Mouse (Mus musculus) midbrain, embryonic 10.5 days (tissue): ENCODE results near the gene Pigr. TPM values are rescaled to one million over a fixed set of nuclear protein-coding genes. Genes with fewer than 3 reads are reported as not detected.

Experiments
- DNase-seq: peaks from one replicate; pipeline ENCODE4 v3.0.0-alpha.2; 2017; ENCODE audit warnings: low spot score
- H3K27ac ChIP-seq: fragments of 300-500 bp; sonication (generic); replicated peaks from 2 replicates; pipeline ENCODE4 v1.5.1; 2016; ENCODE audit warnings: mild to moderate bottlenecking
- H3K27me3 ChIP-seq: fragments of 300-500 bp; sonication (generic); 2 replicates; pipeline ENCODE4 v1.6.1; 2016; ENCODE audit warnings: low read depth, mild to moderate bottlenecking; ENCODE audit not compliant: poor library complexity, severe bottlenecking
- H3K36me3 ChIP-seq: fragments of 300-500 bp; sonication (generic); 2 replicates; pipeline ENCODE4 v1.6.1; 2016; ENCODE audit warnings: mild to moderate bottlenecking, moderate library complexity
- H3K4me1 ChIP-seq: fragments of 300-500 bp; sonication (generic); 2 replicates; pipeline ENCODE4 v1.6.1; 2016
- H3K4me3 ChIP-seq: fragments of 300-500 bp; sonication (generic); 2 replicates; pipeline ENCODE4 v1.5.1; 2016; ENCODE audit warnings: mild to moderate bottlenecking, moderate library complexity
- H3K9me3 ChIP-seq: fragments of 300-500 bp; sonication (generic); replicated peaks from 2 replicates; pipeline ENCODE4 v1.6.1; 2016; ENCODE audit warnings: mild to moderate bottlenecking
- WGBS: fragments of 180-500 bp; shearing (Covaris S2); methylation state at CpG from one replicate; pipeline ENCODE4 v1.1.7; 2016; 5-methylcytosine and 5-hydroxymethylcytosine counted together
- polyA plus RNA-seq: library from polyadenylated mRNA; unstranded; fragments of >200 nt; fragmentation: Nextera tagmentation; extraction: Ambion mirVana; gene quantifications from 2 replicates; pipeline ENCODE4 v1.2.1, GENCODE M21; 2016

Pigr gene
- polyA plus RNA-seq, 1 experiment from 2014 or later: not detected

DNA sequence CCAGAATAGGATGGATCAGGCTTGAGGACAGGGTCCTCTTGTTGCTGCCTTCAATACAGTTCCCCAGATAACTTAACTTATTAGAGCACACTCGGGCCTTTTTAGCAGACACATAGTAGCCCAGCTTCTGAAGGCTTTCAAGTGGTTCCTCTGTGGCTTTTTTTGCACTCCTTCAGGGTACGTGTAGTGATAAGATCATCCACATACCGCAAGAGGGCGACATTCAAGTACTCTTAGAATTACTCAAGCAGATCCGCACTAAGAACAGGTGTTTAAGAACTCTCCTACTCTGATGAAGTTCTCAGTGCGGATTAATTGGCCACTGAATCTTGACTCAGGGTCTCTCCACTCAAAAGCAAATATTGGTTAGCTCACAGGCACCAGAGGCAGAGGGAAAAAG lies 11.8 kb downstream of the Pigr start:
- Histone ChIP-seq H3K27me3 (no peaks in the 10 kb centered on the region), H3K4me3 (no peak overlapping the region), H3K4me1 (no peaks in the 10 kb centered on the region), H3K9me3 (no peaks in the 10 kb centered on the region), H3K27ac (no peak overlapping the region), H3K36me3 (no peaks in the 10 kb centered on the region)
- DNase-seq: no peak
- WGBS: 61% methylated on average over 6 of the region's 6 CpGs

DNA sequence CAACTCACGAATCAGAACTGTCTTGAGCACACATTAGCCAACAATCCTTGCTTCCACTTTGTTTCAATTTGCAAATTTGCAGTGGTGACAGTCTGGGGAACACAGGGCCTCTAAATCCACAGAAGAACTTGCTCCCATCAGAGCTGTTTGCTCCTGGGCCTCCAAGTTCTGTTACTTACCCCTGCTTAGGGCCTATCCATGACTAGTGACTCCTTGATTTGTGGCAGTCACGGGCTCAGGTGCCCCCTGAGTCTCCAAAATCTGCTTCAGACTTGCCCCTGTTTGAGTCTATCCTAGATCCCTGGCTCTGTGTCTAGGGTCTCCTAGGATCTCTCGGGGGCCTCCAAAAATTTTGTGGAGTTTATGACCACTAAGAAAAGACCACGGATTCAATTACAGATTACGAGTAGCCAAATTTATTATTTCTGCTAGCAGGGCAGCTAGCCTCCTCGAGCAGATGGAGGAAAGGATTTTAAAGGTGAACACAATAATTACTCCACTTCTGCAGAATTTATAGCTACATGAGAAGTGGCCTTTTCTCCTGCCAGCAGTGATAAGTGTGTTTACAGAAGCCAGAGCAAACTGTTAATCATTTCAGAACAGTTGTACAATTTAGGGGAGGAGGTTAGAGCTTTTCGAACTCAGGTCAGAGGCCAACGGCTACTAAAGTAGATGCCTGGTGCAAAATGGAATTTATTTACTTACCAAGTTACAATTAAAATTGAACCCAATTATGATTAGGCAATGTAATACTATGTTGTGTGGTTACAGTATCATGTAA lies 14.3 kb downstream of the Pigr start:
- no peaks in the 10 kb centered on the region for H3K27me3 ChIP-seq
- H3K27ac ChIP-seq: no peak overlapping the region
- no peaks in the 10 kb centered on the region for H3K36me3 ChIP-seq
- 85% methylated on average over 8 of the region's 8 CpGs for WGBS
- no peak overlapping the region for H3K4me3 ChIP-seq
- no peaks in the 10 kb centered on the region for H3K9me3 ChIP-seq
- no peaks in the 10 kb centered on the region for H3K4me1 ChIP-seq
- DNase-seq: no peak

DNA sequence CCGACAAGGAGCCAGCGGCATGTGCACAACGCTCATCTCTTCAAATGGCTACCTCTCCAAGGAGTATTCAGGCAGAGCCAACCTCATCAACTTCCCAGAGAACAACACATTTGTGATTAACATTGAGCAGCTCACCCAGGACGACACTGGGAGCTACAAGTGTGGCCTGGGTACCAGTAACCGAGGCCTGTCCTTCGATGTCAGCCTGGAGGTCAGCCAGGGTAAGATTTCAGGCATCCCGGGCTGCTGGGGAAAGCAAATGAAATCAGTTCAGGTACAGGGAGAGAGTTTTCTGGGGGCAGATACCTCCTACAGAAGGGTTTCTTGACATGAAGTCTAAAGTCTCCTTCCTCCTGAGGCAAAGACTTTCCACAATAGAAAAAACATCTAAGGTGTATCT lies 15.1 kb downstream of the Pigr start:
- H3K36me3 ChIP-seq: no peaks in the 10 kb centered on the region

DNA sequence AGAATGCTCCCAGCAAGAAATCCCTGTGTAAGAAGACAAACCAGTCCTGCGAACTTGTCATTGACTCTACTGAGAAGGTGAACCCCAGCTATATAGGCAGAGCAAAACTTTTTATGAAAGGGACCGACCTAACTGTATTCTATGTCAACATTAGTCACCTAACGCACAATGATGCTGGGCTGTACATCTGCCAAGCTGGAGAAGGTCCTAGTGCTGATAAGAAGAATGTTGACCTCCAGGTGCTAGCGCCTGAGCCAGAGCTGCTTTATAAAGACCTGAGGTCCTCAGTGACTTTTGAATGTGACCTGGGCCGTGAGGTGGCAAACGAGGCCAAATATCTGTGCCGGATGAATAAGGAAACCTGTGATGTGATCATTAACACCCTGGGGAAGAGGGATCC lies 18.0 kb downstream of the Pigr start:
- no peak for DNase-seq
- no peak overlapping the region for H3K4me3 ChIP-seq
- H3K4me1 ChIP-seq: no peaks in the 10 kb centered on the region
- no peaks in the 10 kb centered on the region for H3K9me3 ChIP-seq
- H3K36me3 ChIP-seq: no peaks in the 10 kb centered on the region
- H3K27me3 ChIP-seq: no peaks in the 10 kb centered on the region
- WGBS: 88% methylated on average over 7 of the region's 7 CpGs
- no peak overlapping the region for H3K27ac ChIP-seq

More for the DNA sequence above, 15.1 kb downstream of the Pigr start:
- Histone ChIP-seq H3K9me3 (no peaks in the 10 kb centered on the region), H3K4me3 (no peak overlapping the region), H3K4me1 (no peaks in the 10 kb centered on the region), H3K27me3 (no peaks in the 10 kb centered on the region), H3K27ac (no peak overlapping the region)
- 96% methylated on average over 7 of the region's 7 CpGs for WGBS
- DNase-seq: no peak

DNA sequence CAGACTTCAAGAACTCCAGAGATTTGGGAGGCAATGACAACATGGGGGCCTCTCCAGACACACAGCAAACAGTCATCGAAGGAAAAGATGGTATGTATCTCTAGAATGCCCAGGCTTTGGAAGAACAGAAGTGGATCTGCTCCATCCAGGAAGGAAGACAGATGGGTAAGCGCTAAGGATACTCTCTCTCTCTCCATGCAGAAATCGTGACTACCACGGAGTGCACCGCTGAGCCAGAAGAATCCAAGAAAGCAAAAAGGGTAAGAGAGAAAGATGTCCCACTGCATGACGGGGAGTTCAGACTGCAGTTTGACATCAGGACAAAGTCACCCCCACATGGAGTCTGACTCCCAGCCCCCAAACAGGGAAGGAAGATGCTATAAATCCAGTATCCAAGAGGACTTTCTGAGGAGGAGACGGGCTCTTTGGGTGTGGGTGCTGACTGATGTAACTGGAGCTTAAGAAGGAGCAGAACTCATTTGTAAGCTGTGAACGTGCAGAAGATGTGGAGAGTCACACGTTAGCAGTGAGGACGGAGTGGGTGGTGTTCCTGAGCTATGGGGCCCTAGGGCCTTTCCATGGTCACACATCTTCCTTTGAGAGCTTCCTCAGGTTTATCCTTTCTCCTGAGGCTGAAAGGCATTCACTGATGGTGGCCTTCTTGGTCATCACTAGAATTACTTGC lies 23.2 kb downstream of the Pigr start:
- H3K4me1 ChIP-seq: peaks cover 7% of the 10 kb centered on the region
- H3K36me3 ChIP-seq: no peaks in the 10 kb centered on the region
- H3K4me3 ChIP-seq: no peak overlapping the region
- 91% methylated on average over 10 of the region's 10 CpGs for WGBS
- H3K27me3 ChIP-seq: no peaks in the 10 kb centered on the region
- H3K27ac ChIP-seq: no peak overlapping the region
- DNase-seq: no peak
- H3K9me3 ChIP-seq: no peaks in the 10 kb centered on the region

DNA sequence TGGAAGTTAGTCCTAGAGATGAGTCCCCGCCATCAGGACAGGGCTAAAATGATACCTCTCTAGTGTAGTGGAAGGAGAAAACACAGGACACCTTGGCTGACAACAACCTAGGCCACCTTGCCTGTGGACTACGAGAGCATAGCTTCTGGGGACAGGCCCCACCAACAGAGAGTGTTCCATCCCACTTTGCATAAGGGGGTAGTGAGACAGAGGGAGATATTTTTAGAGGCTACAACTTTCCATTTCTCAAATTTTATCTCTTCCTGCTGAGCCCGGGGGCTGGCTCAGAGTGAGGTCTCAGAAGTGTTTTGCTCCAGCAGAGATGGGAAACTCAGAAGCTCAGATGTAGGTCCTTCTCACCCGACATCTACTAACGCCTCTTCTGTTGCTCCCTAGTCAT lies 23.9 kb downstream of the Pigr start:
- WGBS: 89% methylated on average over 5 of the region's 5 CpGs

DNA sequence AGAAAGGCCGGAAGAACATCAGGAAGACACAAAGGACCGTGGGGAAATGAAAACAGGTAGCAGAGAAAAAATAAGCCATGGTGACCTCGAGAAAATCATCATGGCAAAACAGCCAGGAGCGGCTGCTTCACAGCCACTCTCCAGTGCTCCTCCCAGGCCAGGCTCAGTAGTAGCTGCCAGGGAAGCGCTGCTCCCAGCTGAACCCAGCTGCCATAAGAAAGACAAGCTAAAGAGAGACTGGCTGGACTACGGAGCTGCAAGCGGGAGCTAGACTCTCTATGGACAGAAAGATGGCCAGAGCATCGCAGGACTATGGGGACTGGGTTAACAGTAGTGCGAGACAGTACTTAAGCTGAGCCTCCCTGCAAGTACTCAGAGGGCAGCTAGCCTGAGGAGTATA lies 28.3 kb downstream of the Pigr start:
- 86% methylated on average over 9 of the region's 9 CpGs for WGBS
- H3K9me3 ChIP-seq: no peaks in the 10 kb centered on the region
- H3K4me1 ChIP-seq: peaks cover 11% of the 10 kb centered on the region
- H3K36me3 ChIP-seq: no peaks in the 10 kb centered on the region
- H3K27ac ChIP-seq: peak overlapping the region; percentile 64
- H3K27me3 ChIP-seq: no peaks in the 10 kb centered on the region
- DNase-seq: no peak
- H3K4me3 ChIP-seq: no peak overlapping the region

More for the DNA sequence above, 23.9 kb downstream of the Pigr start:
- no peak overlapping the region for H3K4me3 ChIP-seq
- no peak for DNase-seq
- H3K4me1 ChIP-seq: peaks cover 11% of the 10 kb centered on the region
- H3K27ac ChIP-seq: no peak overlapping the region
- H3K36me3 ChIP-seq: no peaks in the 10 kb centered on the region
- no peaks in the 10 kb centered on the region for H3K27me3 ChIP-seq
- no peaks in the 10 kb centered on the region for H3K9me3 ChIP-seq

DNA sequence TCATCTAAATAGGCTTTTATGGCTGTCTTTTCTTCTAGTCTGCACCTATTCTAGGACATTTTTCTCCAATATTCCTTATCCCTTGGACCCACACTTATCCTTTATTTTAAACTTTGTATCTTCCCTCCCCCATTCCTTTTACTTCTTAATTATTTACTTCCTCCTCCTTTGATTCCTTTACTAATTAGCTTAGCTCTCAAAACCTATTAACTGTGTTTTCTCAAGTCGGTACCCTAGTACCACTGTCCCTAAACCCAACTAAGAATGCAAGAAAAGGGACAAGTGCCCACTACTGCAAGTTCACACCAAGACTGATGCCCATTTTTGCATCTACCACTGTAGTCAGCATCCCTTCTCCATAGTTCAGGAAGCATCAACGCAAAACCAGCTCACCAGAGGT lies 29.2 kb downstream of the Pigr start:
- Histone ChIP-seq H3K4me1 (peaks cover 11% of the 10 kb centered on the region), H3K9me3 (no peaks in the 10 kb centered on the region), H3K27ac (no peak overlapping the region), H3K4me3 (no peak overlapping the region), H3K36me3 (no peaks in the 10 kb centered on the region), H3K27me3 (no peaks in the 10 kb centered on the region)
- no peak for DNase-seq
- 75% methylated on average over 2 of the region's 2 CpGs for WGBS

DNA sequence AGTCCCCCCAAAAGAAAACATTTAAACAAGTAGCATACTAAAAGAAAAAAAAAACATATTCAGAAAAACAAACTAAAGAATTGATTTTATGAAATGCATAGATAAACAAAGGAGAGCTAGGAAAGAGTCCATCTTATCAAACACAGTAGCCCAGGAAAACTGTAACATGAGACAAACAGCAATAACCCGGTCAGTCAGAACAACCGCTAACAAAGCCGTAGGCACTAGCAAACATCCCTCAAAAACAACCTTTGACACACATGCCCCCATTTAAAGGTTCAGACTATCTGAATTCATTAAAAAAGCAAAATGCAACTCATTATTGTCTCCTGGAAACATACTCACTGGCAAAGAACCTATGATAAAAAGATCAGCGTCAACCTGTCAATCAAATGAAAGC lies 31.0 kb downstream of the Pigr start:
- Histone ChIP-seq H3K36me3 (no peaks in the 10 kb centered on the region), H3K4me1 (peaks cover 11% of the 10 kb centered on the region), H3K4me3 (no peak overlapping the region), H3K27ac (no peak overlapping the region), H3K9me3 (no peaks in the 10 kb centered on the region), H3K27me3 (no peaks in the 10 kb centered on the region)
- 93% methylated on average over 4 of the region's 4 CpGs for WGBS
- DNase-seq: no peak

DNA sequence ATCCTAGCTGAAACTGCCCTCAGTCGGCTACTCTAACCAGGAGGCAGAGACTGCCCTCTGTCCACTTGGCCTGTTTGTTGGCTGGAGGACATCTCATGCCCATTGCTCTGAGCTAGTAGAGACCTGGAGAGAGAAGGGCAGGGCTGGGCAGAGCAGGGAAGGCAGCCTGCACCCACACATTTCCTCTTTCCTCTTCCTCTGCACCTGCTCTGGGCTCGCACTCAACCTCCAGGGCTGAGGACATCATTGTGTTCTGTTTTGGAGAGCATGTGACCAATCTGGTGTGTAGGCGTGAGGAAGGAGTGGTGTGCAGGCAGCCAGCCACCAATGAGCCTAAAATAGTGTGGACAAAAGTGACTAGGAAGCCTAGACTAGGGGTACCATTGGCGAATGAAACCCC lies 37.8 kb downstream of the Pigr start:
- Histone ChIP-seq H3K4me3 (no peak overlapping the region), H3K36me3 (no peaks in the 10 kb centered on the region), H3K4me1 (no peaks in the 10 kb centered on the region), H3K27ac (no peak overlapping the region), H3K27me3 (no peaks in the 10 kb centered on the region), H3K9me3 (no peaks in the 10 kb centered on the region)
- WGBS: 89% methylated on average over 4 of the region's 4 CpGs
- DNase-seq: no peak

DNA sequence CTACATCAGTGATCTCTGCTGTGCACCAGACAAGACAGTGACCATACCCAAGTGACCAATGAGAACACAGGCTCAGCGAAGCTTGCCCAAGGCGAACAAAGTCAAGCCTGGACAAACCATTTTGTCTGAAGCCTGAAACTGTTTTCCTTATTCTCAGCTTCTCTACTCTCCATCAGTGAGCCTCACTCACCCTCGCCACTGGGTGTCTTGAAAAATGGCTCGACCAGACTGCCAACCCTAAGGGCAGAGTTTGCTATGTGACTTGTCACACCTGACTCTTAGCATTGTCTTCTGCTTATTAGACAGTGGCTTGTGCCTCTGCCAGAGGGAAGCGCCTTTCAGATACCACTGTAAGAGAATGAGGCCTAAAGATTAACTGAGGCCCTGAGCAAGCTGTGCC lies 38.3 kb downstream of the Pigr start:
- no peaks in the 10 kb centered on the region for H3K9me3 ChIP-seq
- no peaks in the 10 kb centered on the region for H3K36me3 ChIP-seq
- 87% methylated on average over 5 of the region's 5 CpGs for WGBS
- H3K4me1 ChIP-seq: no peaks in the 10 kb centered on the region
- no peak overlapping the region for H3K27ac ChIP-seq
- DNase-seq: no peak
- no peaks in the 10 kb centered on the region for H3K27me3 ChIP-seq
- H3K4me3 ChIP-seq: no peak overlapping the region

DNA sequence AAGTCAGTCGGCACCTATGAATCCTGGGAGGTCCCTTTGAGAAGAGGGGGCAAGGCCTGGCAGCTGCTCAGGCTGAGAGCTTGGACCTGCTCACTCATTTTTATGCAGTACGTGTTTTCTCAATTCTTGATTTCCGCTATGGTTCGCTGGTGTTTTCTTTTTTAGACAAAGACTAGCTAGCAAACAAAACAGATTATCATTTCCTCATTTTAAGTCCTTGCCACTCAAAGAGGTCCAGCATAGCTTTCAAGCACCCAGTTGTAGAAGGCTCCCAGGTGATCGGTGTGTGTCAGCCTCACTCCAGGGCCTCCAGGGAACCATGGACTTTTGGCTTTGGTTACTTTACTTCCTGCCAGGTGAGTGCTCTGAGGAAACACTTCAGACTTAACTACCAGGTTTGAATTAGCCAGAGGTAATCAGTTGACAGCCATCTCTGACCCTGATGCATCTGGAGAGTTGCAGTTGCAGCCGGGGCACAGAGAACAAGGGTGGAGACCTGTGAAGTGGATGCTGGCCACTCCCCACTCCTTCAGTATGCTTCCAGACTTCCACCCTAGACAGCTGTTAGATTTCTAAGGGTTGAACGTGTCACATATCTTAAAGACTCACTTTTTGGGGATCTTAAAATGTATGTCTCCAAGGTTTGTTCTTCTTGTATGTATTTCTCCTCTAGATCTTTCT lies 39.2 kb downstream of the Pigr start, which contains the start of gene Fcmr:
Gene Fcmr, plus strand, starts transcription at position 129 of the 681 bp plus-strand sequence.
- no peaks in the 10 kb centered on the region for H3K27me3 ChIP-seq
- 80% methylated on average over 7 of the region's 7 CpGs for WGBS
- H3K4me1 ChIP-seq: no peaks in the 10 kb centered on the region
- H3K9me3 ChIP-seq: no peaks in the 10 kb centered on the region
- no peak for DNase-seq
- H3K36me3 ChIP-seq: no peaks in the 10 kb centered on the region
- no peak within 1 kb of the TSS for H3K27ac ChIP-seq
- H3K4me3 ChIP-seq: no peak within 1 kb of the TSS

DNA sequence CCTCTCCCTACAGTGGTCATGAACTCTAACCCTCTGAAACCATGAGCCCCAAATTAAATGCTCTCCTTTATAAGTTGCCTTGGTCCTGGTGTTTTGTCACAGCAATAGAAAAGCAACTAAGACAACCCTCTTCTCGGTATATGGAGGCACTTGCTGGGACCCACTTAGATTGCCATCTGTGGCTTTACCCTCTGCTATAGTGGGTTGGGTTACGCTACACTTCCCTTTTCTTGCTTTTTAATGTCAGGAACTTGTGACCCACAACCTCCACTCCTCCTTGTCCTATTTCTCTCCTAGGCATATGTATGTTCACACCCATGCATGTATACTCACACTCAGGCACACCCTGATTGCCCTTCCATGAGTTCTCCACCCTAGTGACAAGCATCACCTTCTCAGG lies 46.4 kb downstream of the Pigr start:
- Histone ChIP-seq H3K36me3 (no peaks in the 10 kb centered on the region), H3K27ac (no peak overlapping the region), H3K4me1 (peaks cover 2% of the 10 kb centered on the region), H3K27me3 (peaks cover 9% of the 10 kb centered on the region), H3K4me3 (no peak overlapping the region), H3K9me3 (no peaks in the 10 kb centered on the region)
- 90% methylated on average over 2 of the region's 2 CpGs for WGBS
- DNase-seq: no peak
